Mouse (Mus musculus) MEL (cell line): ENCODE results near the gene Rufy4. TPM values are rescaled to one million over a fixed set of nuclear protein-coding genes. Genes with fewer than 3 reads are reported as not detected.

ENCODE experiments used
- DNase-seq: peaks from one replicate; pipeline ENCODE4 v3.0.0; 2011; ENCODE audit warnings: low read depth, low spot score
- H3K27ac ChIP-seq: 2 replicates; pipeline ENCODE4 v1.5.1; 2012; ENCODE audit warnings: low read depth, mild to moderate bottlenecking, control low read depth, low read length, moderate library complexity; ENCODE audit not compliant: control insufficient read depth
- H3K27me3 ChIP-seq, 2 experiments: fragments of 150-350 bp in 1 of 2; sonication (generic) in 1 of 2; 2 replicates each; pipeline ENCODE4 v1.6.1; 2012; ENCODE audit warnings: low read length in 2 of 2, mild to moderate bottlenecking in 2 of 2, improper control_type of control experiment in 1 of 2, moderate library complexity in 1 of 2; ENCODE audit not compliant: insufficient read depth in 2 of 2, control insufficient read depth in 1 of 2
- H3K36me3 ChIP-seq, 2 experiments: 2 replicates each; pipeline ENCODE4 v1.6.1; 2012 to 2014; ENCODE audit warnings: low read length in 2 of 2, improper control_type of control experiment in 1 of 2, inconsistent platforms in 1 of 2, mild to moderate bottlenecking in 1 of 2; ENCODE audit not compliant: insufficient read depth in 2 of 2, control insufficient read depth in 1 of 2
- H3K4me1 ChIP-seq, 2 experiments: fragments of 150-350 bp in 1 of 2; sonication (generic) in 1 of 2; 2 replicates each; pipeline ENCODE4 v1.6.1; 2012; ENCODE audit warnings: low read length in 2 of 2, improper control_type of control experiment in 1 of 2, mild to moderate bottlenecking in 1 of 2; ENCODE audit not compliant: insufficient read depth in 2 of 2, control insufficient read depth in 1 of 2
- H3K4me3 ChIP-seq, 2 experiments: fragments of 150-350 bp in 1 of 2; sonication (generic) in 1 of 2; 2 replicates each; pipeline ENCODE4 v1.5.1; 2012; ENCODE audit warnings: low read depth in 2 of 2, low read length in 2 of 2, mild to moderate bottlenecking in 2 of 2, moderate library complexity in 2 of 2, control low read depth in 1 of 2, improper control_type of control experiment in 1 of 2; ENCODE audit not compliant: control insufficient read depth in 1 of 2, insufficient read depth in 1 of 2
- H3K79me2 ChIP-seq: 2 replicates; pipeline ENCODE4 v1.6.1; 2012; ENCODE audit warnings: mild to moderate bottlenecking, low read length, moderate library complexity; ENCODE audit not compliant: control insufficient read depth, poor library complexity, insufficient read depth
- H3K9ac ChIP-seq: 2 replicates; pipeline ENCODE4 v1.6.1; 2012; ENCODE audit warnings: low read depth, mild to moderate bottlenecking, control low read depth, low read length, moderate library complexity; ENCODE audit not compliant: control insufficient read depth, poor library complexity, severe bottlenecking
- H3K9me3 ChIP-seq: fragments of 150-350 bp; sonication (generic); replicated peaks from 2 replicates; pipeline ENCODE4 v1.6.1; 2012; ENCODE audit warnings: mild to moderate bottlenecking, low read length, improper control_type of control experiment, moderate library complexity; ENCODE audit not compliant: insufficient read depth
- CHD1 ChIP-seq: IDR thresholded peaks from 2 replicates; pipeline ENCODE4 v1.6.1; 2012; ENCODE audit warnings: low read depth, mild to moderate bottlenecking, inconsistent platforms, low read length, improper control_type of control experiment
- CHD2 ChIP-seq: IDR thresholded peaks from 2 replicates; pipeline ENCODE4 v1.6.1; 2011; ENCODE audit warnings: low read length, improper control_type of control experiment
- CTCF ChIP-seq, 3 experiments: IDR thresholded peaks in 2 of 3; conservative IDR thresholded peaks in 1 of 3; 2 replicates each; pipeline ENCODE4 v1.5.1; 2011 to 2012; ENCODE audit warnings: low read length in 3 of 3, low read depth in 2 of 3, mild to moderate bottlenecking in 2 of 3, improper control_type of control experiment in 1 of 3, inconsistent platforms in 1 of 3, mixed read lengths in 1 of 3, moderate library complexity in 1 of 3; ENCODE audit not compliant: control insufficient read depth in 1 of 3, insufficient read depth in 1 of 3, poor library complexity in 1 of 3, severe bottlenecking in 1 of 3
- E2F4 ChIP-seq: IDR thresholded peaks from 2 replicates; pipeline ENCODE4 v1.6.1; 2011; ENCODE audit warnings: low read depth, low read length, improper control_type of control experiment, borderline replicate concordance
- ELF1 ChIP-seq: IDR thresholded peaks from 2 replicates; pipeline ENCODE4 v1.6.1; 2014; ENCODE audit warnings: low read depth, mild to moderate bottlenecking, inconsistent platforms, low read length, improper control_type of control experiment, moderate library complexity
- EP300 ChIP-seq, 2 experiments: IDR thresholded peaks; 2 replicates each; pipeline ENCODE4 v1.6.1; 2011; ENCODE audit warnings: improper control_type of control experiment in 2 of 2, low read length in 2 of 2, low read depth in 1 of 2, mild to moderate bottlenecking in 1 of 2
- ETS1 ChIP-seq: IDR thresholded peaks from 2 replicates; pipeline ENCODE4 v1.6.1; 2012; ENCODE audit warnings: low read depth, mild to moderate bottlenecking, inconsistent platforms, low read length, improper control_type of control experiment, moderate library complexity
- GABPA ChIP-seq: IDR thresholded peaks from 2 replicates; pipeline ENCODE4 v1.6.1; 2012; ENCODE audit warnings: low read depth, mild to moderate bottlenecking, inconsistent platforms, low read length, improper control_type of control experiment, moderate library complexity
- JUND ChIP-seq: IDR thresholded peaks from 2 replicates; pipeline ENCODE4 v1.6.1; 2011; ENCODE audit warnings: low read depth, mild to moderate bottlenecking, improper control_type of control experiment, low read length
- MAX ChIP-seq: IDR thresholded peaks from 2 replicates; pipeline ENCODE4 v1.6.1; 2011; ENCODE audit warnings: low read length, improper control_type of control experiment
- MYC ChIP-seq: IDR thresholded peaks from 2 replicates; pipeline ENCODE4 v1.6.1; 2011; ENCODE audit warnings: low read depth, mild to moderate bottlenecking, low read length, improper control_type of control experiment, moderate library complexity
- NELFE ChIP-seq: IDR thresholded peaks from 2 replicates; pipeline ENCODE4 v1.6.1; 2011; ENCODE audit warnings: low read depth, low read length, improper control_type of control experiment
- NRF1 ChIP-seq: IDR thresholded peaks from 2 replicates; pipeline ENCODE4 v1.6.1; 2014; ENCODE audit warnings: low read depth, mild to moderate bottlenecking, inconsistent platforms, low read length, improper control_type of control experiment, moderate library complexity; ENCODE audit not compliant: poor library complexity, insufficient read depth, severe bottlenecking
- POLR2A ChIP-seq, 2 experiments: IDR thresholded peaks; 2 replicates each; pipeline ENCODE4 v1.6.1; 2011 to 2012; ENCODE audit warnings: low read length in 2 of 2, mild to moderate bottlenecking in 2 of 2, control low read depth in 1 of 2, improper control_type of control experiment in 1 of 2, low read depth in 1 of 2, moderate library complexity in 1 of 2; ENCODE audit not compliant: control insufficient read depth in 1 of 2, insufficient read depth in 1 of 2, poor library complexity in 1 of 2
- POLR2AphosphoS2 ChIP-seq: IDR thresholded peaks from 2 replicates; pipeline ENCODE4 v1.6.1; 2011; ENCODE audit warnings: low read length, improper control_type of control experiment
- SIN3A ChIP-seq: IDR thresholded peaks from 2 replicates; pipeline ENCODE4 v1.6.1; 2012; ENCODE audit warnings: low read length, improper control_type of control experiment, inconsistent platforms
- SMC3 ChIP-seq: IDR thresholded peaks from 2 replicates; pipeline ENCODE4 v1.6.1; 2011; ENCODE audit warnings: low read depth, low read length, improper control_type of control experiment
- TAL1 ChIP-seq: IDR thresholded peaks from 2 replicates; pipeline ENCODE4 v1.6.1; 2012; ENCODE audit warnings: mild to moderate bottlenecking, inconsistent platforms, low read length, moderate library complexity, mixed read lengths
- TCF12 ChIP-seq: IDR thresholded peaks from 2 replicates; pipeline ENCODE4 v1.6.1; 2014; ENCODE audit warnings: low read depth, mild to moderate bottlenecking, inconsistent platforms, low read length, improper control_type of control experiment, moderate library complexity
- USF1 ChIP-seq: IDR thresholded peaks from 2 replicates; pipeline ENCODE4 v1.6.1; 2014; ENCODE audit warnings: low read depth, mild to moderate bottlenecking, inconsistent platforms, low read length, improper control_type of control experiment, moderate library complexity
- ZKSCAN1 ChIP-seq: IDR thresholded peaks from 2 replicates; pipeline ENCODE4 v1.6.1; 2012; ENCODE audit warnings: low read depth, mild to moderate bottlenecking, inconsistent platforms, low read length, improper control_type of control experiment, moderate library complexity
- ZNF384 ChIP-seq: IDR thresholded peaks from 2 replicates; pipeline ENCODE4 v1.6.1; 2012; ENCODE audit warnings: low read depth, mild to moderate bottlenecking, inconsistent platforms, low read length, improper control_type of control experiment
- polyA plus RNA-seq, 2 experiments: library from polyadenylated mRNA; stranded (reverse) in 1 of 2; unstranded in 1 of 2; fragments of >175 nt in 1 of 2; fragments of >200 nt in 1 of 2; gene quantifications; 2 replicates each; pipeline versions ENCODE4 v1.2.1 to v1.2.4; 2012; ENCODE audit warnings: low replicate concordance in 2 of 2, low read depth in 1 of 2; ENCODE audit not compliant: insufficient read length in 2 of 2, insufficient read depth in 1 of 2, missing spikeins in 1 of 2
- total RNA-seq: library from RNA; depleted of rRNA; stranded (reverse); fragments of 300-350 nt; gene quantifications from 2 replicates; pipeline ENCODE4 v1.2.3, GENCODE M21; 2012

Gene Rufy4
- total and polyA plus RNA-seq, 3 experiments: 0.04 to 0.10 TPM; not detected in 1

GRCm38 (mm10) chr1:74172722-74173121 lies 47.4 kb downstream of the Rufy4 start (continued):
- TF ChIP-seq CHD2: no peak
- no peak for TF ChIP-seq JUND
- no peak for TF ChIP-seq CHD1
- no peak for TF ChIP-seq USF1
- no peak for TF ChIP-seq POLR2AphosphoS2
- TF ChIP-seq MAX: no peak
- no peak for TF ChIP-seq ELF1
- TF ChIP-seq ZNF384: peak; percentile 78
- TF ChIP-seq GABPA: no peak
- TF ChIP-seq POLR2A (IDR thresholded peaks at IDR 0.05; ENCODE audit: control insufficient read depth in 1 of 2, insufficient read depth in 1 of 2, low read depth in 1 of 2, low read length in 2 of 2, poor library complexity in 1 of 2): no peak
- TF ChIP-seq SMC3: no peak
- TF ChIP-seq ETS1: peak; percentile 68
- TF ChIP-seq E2F4: no peak
- no peak for TF ChIP-seq NELFE
- TF ChIP-seq, all 39 proteins: peak for 9

GRCm38 (mm10) chr1:74175731-74176130 lies 50.4 kb downstream of the Rufy4 start:
- H3K9me3 ChIP-seq: no peaks in the 10 kb centered on the region
- DNase-seq: no peak
- no peak overlapping the region for H3K27ac ChIP-seq
- H3K36me3 ChIP-seq: peaks cover 0 to 30% of the 10 kb centered on the region in 2 experiments; a peak in 2 of 4 replicates
- H3K27me3 ChIP-seq: no peaks in the 10 kb centered on the region
- no peak overlapping the region for H3K9ac ChIP-seq
- H3K4me3 ChIP-seq: no peak overlapping the region
- H3K79me2 ChIP-seq: no peaks in the 10 kb centered on the region
- TF ChIP-seq SIN3A (no peak), TAL1 (no peak), ETS1 (no peak)
- peaks cover 3 to 9% of the 10 kb centered on the region in 2 experiments; a peak in 3 of 4 replicates for H3K4me1 ChIP-seq

GRCm38 (mm10) chr1:74178618-74179017 lies 53.3 kb downstream of the Rufy4 start:
- H3K4me1 ChIP-seq: peaks cover 3 to 4% of the 10 kb centered on the region in 2 experiments; a peak in 3 of 4 replicates
- no peaks in the 10 kb centered on the region for H3K27me3 ChIP-seq
- no peak for DNase-seq
- TF ChIP-seq MYC (no peak), POLR2AphosphoS2 (no peak), EP300 (IDR thresholded peaks at IDR 0.05; ENCODE audit: low read depth in 1 of 2, low read length in 2 of 2) (no peak), ZNF384 (no peak), TCF12 (no peak), SIN3A (no peak), ELF1 (no peak), NRF1 (no peak), USF1 (no peak), NELFE (no peak), CTCF (IDR thresholded peaks at IDR 0.05 in 2 of 3, conservative IDR thresholded peaks at IDR 0.05 in 1 of 3; ENCODE audit: control insufficient read depth in 1 of 3, insufficient read depth in 1 of 3, low read depth in 2 of 3, low read length in 3 of 3, poor library complexity in 1 of 3, severe bottlenecking in 1 of 3) (no peak), ZKSCAN1 (no peak), CHD2 (no peak), TAL1 (no peak)
- H3K36me3 ChIP-seq: peaks cover 0 to 14% of the 10 kb centered on the region in 2 experiments; a peak in 2 of 4 replicates
- no peak overlapping the region for H3K4me3 ChIP-seq
- H3K9me3 ChIP-seq: no peaks in the 10 kb centered on the region
- no peaks in the 10 kb centered on the region for H3K79me2 ChIP-seq
- no peak overlapping the region for H3K9ac ChIP-seq
- H3K27ac ChIP-seq: no peak overlapping the region
